Mouse (Mus musculus): ENCODE measurements around the gene Gm20388. TPM values are rescaled to one million over a fixed set of nuclear protein-coding genes. Genes with fewer than 3 reads are reported as not detected.

Gm20388 gene
- polyA plus RNA-seq, 1 experiment from 2014 or later, result 4.4 TPM

GRCm38 (mm10) chr8:121023003-121023402, 1112.4 kb downstream of the Gm20388 start:
- Histone ChIP-seq H3K36me3 (no peaks in the 10 kb centered on the region), H3K9me3 (no peaks in the 10 kb centered on the region), H3K4me3 (replicated peaks) (no peak overlapping the region), H3K9ac (replicated peaks) (no peak overlapping the region), H3K4me1 (replicated peaks) (no peaks in the 10 kb centered on the region; the same call in 1 of the 2 replicates), H3K27me3 (no peaks in the 10 kb centered on the region), H3K4me2 (replicated peaks) (no peak overlapping the region), H3K27ac (no peak overlapping the region)
- ATAC-seq, result no peak
- WGBS, result 95% methylated on average over 4 of the region's 4 CpGs

- WGBS, result 77% methylated on average over 18 of the region's 18 CpGs
- no peaks in the 10 kb centered on the region for H3K36me3 ChIP-seq
- no peaks in the 10 kb centered on the region for H3K9me3 ChIP-seq
- no peak overlapping the region for H3K9ac ChIP-seq (replicated peaks)
- H3K4me1 ChIP-seq (replicated peaks), result no peaks in the 10 kb centered on the region; the same call in 1 of the 2 replicates
- no peak overlapping the region for H3K4me3 ChIP-seq (replicated peaks)
- no peak for ATAC-seq
- H3K4me2 ChIP-seq (replicated peaks), result no peak overlapping the region
- no peak overlapping the region for H3K27ac ChIP-seq
- no peaks in the 10 kb centered on the region for H3K27me3 ChIP-seq
These were observed 1113.1 kb downstream of the Gm20388 start for GRCm38 (mm10) chr8:121023736-121024135.

GRCm38 (mm10) chr8:121025486-121025885, 1114.8 kb downstream of the Gm20388 start:
- H3K27me3 ChIP-seq, result no peaks in the 10 kb centered on the region
- H3K4me1 ChIP-seq (replicated peaks), result no peaks in the 10 kb centered on the region; the same call in 1 of the 2 replicates
- H3K4me2 ChIP-seq (replicated peaks), result no peak overlapping the region
- WGBS, result 82% methylated on average over 5 of the region's 5 CpGs
- no peaks in the 10 kb centered on the region for H3K9me3 ChIP-seq
- no peak overlapping the region for H3K9ac ChIP-seq (replicated peaks)
- no peak overlapping the region for H3K27ac ChIP-seq
- H3K36me3 ChIP-seq, result no peaks in the 10 kb centered on the region
- no peak for ATAC-seq
- no peak overlapping the region for H3K4me3 ChIP-seq (replicated peaks)

DNA sequence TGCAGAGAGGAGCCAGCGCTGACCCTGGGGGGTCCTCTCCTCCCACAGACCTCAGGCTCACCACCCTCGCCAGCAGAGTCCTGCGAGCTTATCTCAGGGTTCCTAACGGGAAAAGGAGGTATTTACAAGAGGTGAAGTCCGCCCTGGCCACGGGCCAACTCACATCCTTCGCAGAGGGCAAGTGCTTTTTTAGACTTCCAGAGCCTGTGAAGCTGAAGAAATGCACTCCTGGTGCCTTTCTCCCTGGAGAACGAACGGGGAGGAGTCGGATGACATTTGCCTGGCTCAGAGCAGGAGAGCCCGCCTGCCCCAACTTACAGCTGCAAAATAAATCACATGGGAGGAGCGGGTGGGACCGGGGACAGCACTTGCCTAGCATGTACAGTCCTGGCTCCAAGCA, 1117.1 kb downstream of the Gm20388 start:
- no peak overlapping the region for H3K4me3 ChIP-seq (replicated peaks)
- no peak overlapping the region for H3K9ac ChIP-seq (replicated peaks)
- 49% methylated on average over 13 of the region's 13 CpGs for WGBS
- H3K9me3 ChIP-seq, result no peaks in the 10 kb centered on the region
- ATAC-seq, result no peak
- no peaks in the 10 kb centered on the region for H3K27me3 ChIP-seq
- H3K27ac ChIP-seq, result no peak overlapping the region
- H3K36me3 ChIP-seq, result no peaks in the 10 kb centered on the region
- no peaks in the 10 kb centered on the region for H3K4me1 ChIP-seq (replicated peaks)
- no peak overlapping the region for H3K4me2 ChIP-seq (replicated peaks)

DNA sequence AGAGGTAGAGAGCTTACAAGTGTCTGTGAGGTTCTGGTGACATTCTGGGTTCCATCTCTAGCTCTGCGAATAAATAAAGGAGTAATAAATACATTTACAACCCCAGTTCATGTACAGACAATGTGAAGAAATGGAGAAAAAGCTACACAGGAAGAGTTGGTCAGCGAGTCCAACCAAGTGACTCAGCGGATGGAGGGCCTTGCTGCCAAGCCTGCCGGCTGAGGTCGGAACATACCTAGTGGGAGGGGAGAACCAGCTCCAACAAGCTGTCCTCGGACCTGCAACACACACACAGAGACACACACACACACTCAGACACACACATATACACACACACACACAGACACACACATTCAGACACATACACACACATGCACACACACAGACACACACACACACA, 1118.4 kb downstream of the Gm20388 start:
- Histone ChIP-seq H3K36me3 (no peaks in the 10 kb centered on the region), H3K4me1 (replicated peaks) (no peaks in the 10 kb centered on the region), H3K9ac (replicated peaks) (no peak overlapping the region), H3K4me3 (replicated peaks) (no peak overlapping the region), H3K27me3 (no peaks in the 10 kb centered on the region), H3K27ac (no peak overlapping the region), H3K4me2 (replicated peaks) (no peak overlapping the region), H3K9me3 (no peaks in the 10 kb centered on the region)
- no peak for ATAC-seq
- WGBS, result 84% methylated on average over 6 of the region's 6 CpGs

GRCm38 (mm10) chr8:121030496-121031040, 1119.9 kb downstream of the Gm20388 start:
- ATAC-seq, result no peak
- Histone ChIP-seq H3K9me3 (no peaks in the 10 kb centered on the region), H3K36me3 (no peaks in the 10 kb centered on the region), H3K27ac (no peak overlapping the region), H3K4me3 (replicated peaks) (no peak overlapping the region), H3K4me1 (replicated peaks) (no peaks in the 10 kb centered on the region), H3K9ac (replicated peaks) (no peak overlapping the region), H3K4me2 (replicated peaks) (no peak overlapping the region), H3K27me3 (no peaks in the 10 kb centered on the region)
- 72% methylated on average over 10 of the region's 10 CpGs for WGBS

DNA sequence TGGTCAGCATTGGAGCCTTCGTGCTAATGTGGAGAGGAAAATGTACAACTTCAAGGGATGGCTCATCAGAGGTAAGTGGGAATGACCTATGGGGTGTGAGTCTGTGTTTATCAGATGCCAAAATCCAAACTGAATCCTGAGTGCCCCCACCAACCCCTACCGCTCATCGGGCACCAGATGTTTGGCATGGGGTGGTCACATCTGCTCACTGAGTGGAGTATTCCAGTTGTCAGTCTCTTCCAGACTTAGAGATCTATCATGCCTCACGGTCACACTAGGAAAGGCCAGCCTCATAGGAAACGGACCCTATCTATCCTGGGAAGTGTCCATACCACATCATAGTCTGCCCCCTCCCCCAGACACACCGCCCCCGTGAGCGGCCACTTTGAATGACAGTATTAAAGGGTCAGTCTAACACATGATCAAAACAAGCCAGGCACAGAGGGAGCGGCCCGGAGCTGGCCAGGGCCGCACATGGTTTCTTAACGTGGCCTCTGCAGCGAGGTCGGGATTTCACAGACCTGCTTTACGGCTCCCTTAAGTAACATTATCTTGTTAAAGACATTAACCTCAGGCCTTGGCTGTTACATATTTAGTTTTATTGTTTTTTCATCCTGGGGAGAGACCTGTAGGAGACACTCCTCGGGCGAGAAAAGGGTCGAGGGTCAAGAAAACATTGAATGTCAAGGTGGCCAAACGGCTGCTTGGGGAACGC, 1122.8 kb downstream of the Gm20388 start:
- Histone ChIP-seq H3K9ac (replicated peaks) (no peak overlapping the region), H3K36me3 (no peaks in the 10 kb centered on the region), H3K27me3 (no peaks in the 10 kb centered on the region), H3K9me3 (no peaks in the 10 kb centered on the region), H3K4me3 (replicated peaks) (no peak overlapping the region), H3K4me1 (replicated peaks) (no peaks in the 10 kb centered on the region), H3K27ac (no peak overlapping the region), H3K4me2 (replicated peaks) (no peak overlapping the region)
- WGBS, result 84% methylated on average over 20 of the region's 20 CpGs
- no peak for ATAC-seq

GRCm38 (mm10) chr8:121035611-121036010, 1125.0 kb downstream of the Gm20388 start:
- no peak for ATAC-seq
- Histone ChIP-seq H3K9me3 (no peaks in the 10 kb centered on the region), H3K4me3 (replicated peaks) (no peak overlapping the region), H3K9ac (replicated peaks) (no peak overlapping the region), H3K27me3 (no peaks in the 10 kb centered on the region), H3K4me2 (replicated peaks) (no peak overlapping the region), H3K4me1 (replicated peaks) (no peaks in the 10 kb centered on the region), H3K36me3 (no peaks in the 10 kb centered on the region), H3K27ac (no peak overlapping the region)
- WGBS, result 81% methylated on average over 8 of the region's 8 CpGs

- Histone ChIP-seq H3K4me1 (replicated peaks) (no peaks in the 10 kb centered on the region), H3K36me3 (no peaks in the 10 kb centered on the region), H3K9ac (replicated peaks) (no peak overlapping the region), H3K4me2 (replicated peaks) (no peak overlapping the region), H3K4me3 (replicated peaks) (no peak overlapping the region), H3K9me3 (no peaks in the 10 kb centered on the region; the same call in 1 of the 2 replicates), H3K27ac (no peak overlapping the region), H3K27me3 (no peaks in the 10 kb centered on the region)
- no peak for ATAC-seq
- 70% methylated on average over 19 of the region's 19 CpGs for WGBS
These were observed 1133.2 kb downstream of the Gm20388 start for GRCm38 (mm10) chr8:121043719-121044440.

GRCm38 (mm10) chr8:121047441-121047840, 1136.8 kb downstream of the Gm20388 start:
- Histone ChIP-seq H3K36me3 (no peaks in the 10 kb centered on the region), H3K9ac (replicated peaks) (no peak overlapping the region), H3K27ac (no peak overlapping the region), H3K4me2 (replicated peaks) (no peak overlapping the region), H3K27me3 (0 out of 2 replicates have a peak, but pooled peaks cover 9% of the 10 kb centered on the region), H3K4me3 (replicated peaks) (no peak overlapping the region), H3K4me1 (replicated peaks) (no peaks in the 10 kb centered on the region), H3K9me3 (no peaks in the 10 kb centered on the region; the same call in 1 of the 2 replicates)
- 68% methylated on average over 9 of the region's 9 CpGs for WGBS
- ATAC-seq, result no peak

DNA sequence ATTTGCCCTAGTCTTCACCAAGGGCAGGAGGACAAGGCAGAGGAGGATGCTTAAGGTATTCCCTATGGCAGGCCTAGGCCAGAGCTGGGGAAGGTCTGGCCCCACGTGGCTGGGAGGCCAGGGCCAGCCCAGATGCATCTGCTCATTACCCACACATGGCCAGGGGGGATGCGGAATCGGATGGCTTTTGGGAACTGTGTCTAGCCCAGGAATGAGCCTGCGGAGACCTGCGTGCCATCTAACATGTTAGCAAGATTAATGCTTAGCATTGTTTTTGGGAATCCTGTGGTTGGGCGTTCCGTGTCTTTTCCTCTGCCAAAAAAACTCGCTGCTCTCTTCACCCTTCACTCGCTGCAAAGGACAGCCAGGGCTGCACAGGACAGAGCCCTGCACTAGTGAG, 1147.4 kb downstream of the Gm20388 start:
- 70% methylated on average over 9 of the region's 9 CpGs for WGBS
- ATAC-seq, result no peak
- peaks cover 9% of the 10 kb centered on the region; the same call in 1 of the 2 replicates for H3K4me1 ChIP-seq (replicated peaks)
- no peak overlapping the region for H3K4me2 ChIP-seq (replicated peaks)
- H3K9ac ChIP-seq (replicated peaks), result no peak overlapping the region
- H3K4me3 ChIP-seq (replicated peaks), result no peak overlapping the region
- no peaks in the 10 kb centered on the region for H3K9me3 ChIP-seq
- H3K27ac ChIP-seq, result no peak overlapping the region
- no peaks in the 10 kb centered on the region for H3K36me3 ChIP-seq
- peaks cover 20% of the 10 kb centered on the region; the same call in 1 of the 2 replicates for H3K27me3 ChIP-seq

- ATAC-seq, result 0 out of 2 replicates have a peak, but pooled peaks have one; percentile 58
- Histone ChIP-seq H3K9me3 (no peaks in the 10 kb centered on the region), H3K36me3 (no peaks in the 10 kb centered on the region), H3K9ac (replicated peaks) (no peak overlapping the region), H3K4me2 (replicated peaks) (no peak overlapping the region), H3K27me3 (peaks cover 22% of the 10 kb centered on the region; the same call in 1 of the 2 replicates), H3K27ac (no peak overlapping the region), H3K4me3 (replicated peaks) (no peak overlapping the region), H3K4me1 (replicated peaks) (peaks cover 9% of the 10 kb centered on the region; the same call in 1 of the 2 replicates)
- 62% methylated on average over 7 of the region's 7 CpGs for WGBS
These were observed 1148.5 kb downstream of the Gm20388 start for GRCm38 (mm10) chr8:121059098-121059497.

All from midbrain, embryonic 13.5 days (tissue).